Mouse (Mus musculus) G1E (cell line): Measurements from ENCODE around the gene Lama2. TPM values are rescaled to one million over a fixed set of nuclear protein-coding genes. Genes with fewer than 3 reads are reported as not detected.

Source experiments
- ATAC-seq: 2 replicates; pipeline ENCODE4 v1.8.0; 2016; ENCODE audit warnings: mild to moderate bottlenecking; ENCODE audit not compliant: insufficient number of reproducible peaks, poor library complexity, low FRiP score, severe bottlenecking; ENCODE audit errors: extremely low read depth
- DNase-seq: peaks from one replicate; pipeline ENCODE4 v3.0.0; 2012; ENCODE audit warnings: low spot score
- H3K27me3 ChIP-seq: 2 replicates; pipeline ENCODE4 v1.6.1; 2012; ENCODE audit warnings: mild to moderate bottlenecking, low read length, inconsistent platforms; ENCODE audit not compliant: insufficient read depth
- H3K36me3 ChIP-seq: replicated peaks from 2 replicates; pipeline ENCODE3; 2012; ENCODE audit warnings: mild to moderate bottlenecking, inconsistent platforms
- H3K4me1 ChIP-seq: 2 replicates; pipeline ENCODE4 v1.6.1; 2012; ENCODE audit warnings: low read depth, low read length, inconsistent platforms, mixed read lengths; ENCODE audit not compliant: insufficient read depth
- H3K4me3 ChIP-seq: 2 replicates; pipeline ENCODE4 v1.5.1; 2012; ENCODE audit warnings: low read depth, mild to moderate bottlenecking, inconsistent platforms, low read length, moderate library complexity, mixed read lengths
- H3K9me3 ChIP-seq: replicated peaks from 2 replicates; pipeline ENCODE4 v1.6.1; 2012; ENCODE audit warnings: inconsistent platforms
- CTCF ChIP-seq: IDR thresholded peaks from 2 replicates; pipeline ENCODE4 v1.5.1; 2012; ENCODE audit warnings: low read depth, low read length, inconsistent platforms, mixed read lengths
- GATA1 ChIP-seq: IDR thresholded peaks from 2 replicates; pipeline ENCODE4 v1.6.1; 2012; ENCODE audit warnings: borderline replicate concordance, low read length, inconsistent platforms, mixed read lengths
- GATA2 ChIP-seq: IDR thresholded peaks from 2 replicates; pipeline ENCODE4 v1.6.1; 2012; ENCODE audit warnings: low read depth, low read length, inconsistent platforms, borderline replicate concordance
- POLR2AphosphoS5 ChIP-seq: IDR thresholded peaks from 2 replicates; pipeline ENCODE4 v1.6.1; 2012; ENCODE audit warnings: low read depth, low read length, inconsistent platforms; ENCODE audit not compliant: insufficient replicate concordance
- TAL1 ChIP-seq: conservative IDR thresholded peaks from 2 replicates; pipeline ENCODE4 v1.6.1; 2012; ENCODE audit warnings: low read depth, low read length, inconsistent platforms, mixed read lengths
- polyA plus RNA-seq: library from polyadenylated mRNA; stranded (reverse); fragments of >175 nt; gene quantifications from 2 replicates; pipeline ENCODE4 v1.2.3, GENCODE M21; 2012
- total RNA-seq, 2 experiments: library from RNA; stranded (forward) in 1 of 2; stranded (reverse) in 1 of 2; fragments of 200-1000 nt in 1 of 2; fragments of >200 nt in 1 of 2; fragmentation: Nextera tagmentation in 1 of 2; gene quantifications; 2 replicates each; pipeline ENCODE4 v1.2.3; 2014 to 2017

The Lama2 gene
- total and polyA plus RNA-seq, 3 experiments, result 0.11 TPM; not detected in 2

- no peaks in the 10 kb centered on the region for H3K4me1 ChIP-seq
- no peak for ATAC-seq
- TF ChIP-seq CTCF (no peak), GATA2 (no peak), TAL1 (no peak), POLR2AphosphoS5 (no peak), GATA1 (no peak)
Observed at GRCm38 (mm10) chr10:27207320-27207719, 412.2 kb downstream of the Lama2 start.

GRCm38 (mm10) chr10:27198443-27198842 is 421.1 kb downstream of the Lama2 start:
- Histone ChIP-seq H3K36me3 (no peaks in the 10 kb centered on the region), H3K9me3 (no peaks in the 10 kb centered on the region), H3K4me1 (no peaks in the 10 kb centered on the region), H3K4me3 (no peak overlapping the region), H3K27me3 (no peaks in the 10 kb centered on the region)
- TF ChIP-seq GATA1 (no peak), GATA2 (no peak), POLR2AphosphoS5 (no peak), TAL1 (no peak), CTCF (no peak)
- no peak for DNase-seq
- no peak for ATAC-seq

More at GRCm38 (mm10) chr10:27207320-27207719, 412.2 kb downstream of the Lama2 start:
- H3K27me3 ChIP-seq, result no peaks in the 10 kb centered on the region
- H3K36me3 ChIP-seq, result no peaks in the 10 kb centered on the region
- no peak for DNase-seq
- H3K9me3 ChIP-seq, result no peaks in the 10 kb centered on the region
- H3K4me3 ChIP-seq, result no peak overlapping the region

GRCm38 (mm10) chr10:27193986-27194908 is 425.3 kb downstream of the Lama2 start:
- Histone ChIP-seq H3K9me3 (no peaks in the 10 kb centered on the region), H3K36me3 (no peaks in the 10 kb centered on the region), H3K4me3 (no peak overlapping the region), H3K27me3 (no peaks in the 10 kb centered on the region), H3K4me1 (no peaks in the 10 kb centered on the region)
- ATAC-seq (no peak), DNase-seq (no peak)
- TF ChIP-seq TAL1 (no peak), POLR2AphosphoS5 (no peak), CTCF (no peak), GATA2 (no peak), GATA1 (no peak)

- ATAC-seq (no peak), DNase-seq (no peak)
- H3K36me3 ChIP-seq, result no peaks in the 10 kb centered on the region
- no peaks in the 10 kb centered on the region for H3K4me1 ChIP-seq
- no peaks in the 10 kb centered on the region for H3K9me3 ChIP-seq
- no peaks in the 10 kb centered on the region for H3K27me3 ChIP-seq
- no peak overlapping the region for H3K4me3 ChIP-seq
- TF ChIP-seq TAL1 (no peak), CTCF (no peak), POLR2AphosphoS5 (no peak), GATA2 (no peak), GATA1 (no peak)
Observed at GRCm38 (mm10) chr10:27188630-27189365, 430.8 kb downstream of the Lama2 start.

GRCm38 (mm10) chr10:27184185-27184584 is 435.4 kb downstream of the Lama2 start:
- no peaks in the 10 kb centered on the region for H3K27me3 ChIP-seq
- DNase-seq (no peak), ATAC-seq (no peak)
- no peak for TF ChIP-seq CTCF
- TF ChIP-seq GATA1, result no peak
- H3K4me3 ChIP-seq, result no peak overlapping the region
- no peaks in the 10 kb centered on the region for H3K36me3 ChIP-seq
- H3K4me1 ChIP-seq, result no peaks in the 10 kb centered on the region
- no peaks in the 10 kb centered on the region for H3K9me3 ChIP-seq

GRCm38 (mm10) chr10:27174271-27174670 is 445.3 kb downstream of the Lama2 start:
- no peak for ATAC-seq

More at GRCm38 (mm10) chr10:27174271-27174670, 445.3 kb downstream of the Lama2 start:
- no peak overlapping the region for H3K4me3 ChIP-seq
- no peak for DNase-seq
- no peaks in the 10 kb centered on the region for H3K4me1 ChIP-seq
- 0 out of 2 replicates have a peak, but pooled peaks cover 4% of the 10 kb centered on the region for H3K9me3 ChIP-seq
- H3K36me3 ChIP-seq, result no peaks in the 10 kb centered on the region
- no peaks in the 10 kb centered on the region for H3K27me3 ChIP-seq
- TF ChIP-seq POLR2AphosphoS5, result no peak
- TF ChIP-seq GATA2, result no peak
- TF ChIP-seq CTCF, result no peak
- TF ChIP-seq GATA1, result no peak
- TF ChIP-seq TAL1, result no peak
